Mouse (Mus musculus): ENCODE results near the gene Ust. TPM values are rescaled to one million over a fixed set of nuclear protein-coding genes. Genes with fewer than 3 reads are reported as not detected.

The Ust gene
- polyA plus RNA-seq, 1 experiment from 2014 or later: 2.0 TPM

- no peaks in the 10 kb centered on the region for H3K9me3 ChIP-seq (ENCODE audit: control insufficient read depth)
- ATAC-seq: no peak
- no peaks in the 10 kb centered on the region for H3K4me1 ChIP-seq (replicated peaks; ENCODE audit: control insufficient read depth, insufficient read depth, low read length)
- no peaks in the 10 kb centered on the region for H3K27me3 ChIP-seq (replicated peaks; ENCODE audit: control insufficient read depth, insufficient read depth, low read length)
- no peak overlapping the region for H3K27ac ChIP-seq (ENCODE audit: low read depth, low read length)
- no peaks in the 10 kb centered on the region for H3K36me3 ChIP-seq (ENCODE audit: control insufficient read depth, insufficient read depth)
- H3K4me3 ChIP-seq (ENCODE audit: low read depth, low read length): no peak overlapping the region
- no peak overlapping the region for H3K9ac ChIP-seq (ENCODE audit: low read depth, low read length)
- no peak for TF ChIP-seq CTCF (IDR thresholded peaks at IDR 0.05; ENCODE audit: low read depth)
- WGBS: 70% methylated on average over 12 of the region's 12 CpGs
- H3K4me2 ChIP-seq (replicated peaks; ENCODE audit: low read depth): no peak overlapping the region
Observed at GRCm38 (mm10) chr10:8427671-8428364, 90.8 kb downstream of the Ust start.

GRCm38 (mm10) chr10:8419496-8420009, 99.1 kb downstream of the Ust start:
- Histone ChIP-seq H3K36me3 (ENCODE audit: control insufficient read depth, insufficient read depth) (no peaks in the 10 kb centered on the region), H3K27ac (ENCODE audit: low read depth, low read length) (no peak overlapping the region)

GRCm38 (mm10) chr10:8415474-8415873, 103.2 kb downstream of the Ust start:
- no peak overlapping the region for H3K4me3 ChIP-seq (ENCODE audit: low read depth, low read length)
- H3K4me1 ChIP-seq (replicated peaks; ENCODE audit: control insufficient read depth, insufficient read depth, low read length): no peaks in the 10 kb centered on the region
- H3K4me2 ChIP-seq (replicated peaks; ENCODE audit: low read depth): no peak overlapping the region
- H3K27ac ChIP-seq (ENCODE audit: low read depth, low read length): no peak overlapping the region
- H3K27me3 ChIP-seq (replicated peaks; ENCODE audit: control insufficient read depth, insufficient read depth, low read length): no peaks in the 10 kb centered on the region
- H3K9me3 ChIP-seq (ENCODE audit: control insufficient read depth): no peaks in the 10 kb centered on the region
- no peak overlapping the region for H3K9ac ChIP-seq (ENCODE audit: low read depth, low read length)
- WGBS: 80% methylated on average over 5 of the region's 5 CpGs
- no peak for TF ChIP-seq CTCF (IDR thresholded peaks at IDR 0.05; ENCODE audit: low read depth)
- no peaks in the 10 kb centered on the region for H3K36me3 ChIP-seq (ENCODE audit: control insufficient read depth, insufficient read depth)
- ATAC-seq: no peak

More at GRCm38 (mm10) chr10:8419496-8420009, 99.1 kb downstream of the Ust start:
- Histone ChIP-seq H3K4me1 (replicated peaks; ENCODE audit: control insufficient read depth, insufficient read depth, low read length) (no peaks in the 10 kb centered on the region), H3K4me2 (replicated peaks; ENCODE audit: low read depth) (no peak overlapping the region), H3K27me3 (replicated peaks; ENCODE audit: control insufficient read depth, insufficient read depth, low read length) (no peaks in the 10 kb centered on the region), H3K9ac (ENCODE audit: low read depth, low read length) (no peak overlapping the region), H3K4me3 (ENCODE audit: low read depth, low read length) (no peak overlapping the region), H3K9me3 (ENCODE audit: control insufficient read depth) (no peaks in the 10 kb centered on the region)
- WGBS: 52% methylated on average over 6 of the region's 6 CpGs
- TF ChIP-seq CTCF (IDR thresholded peaks at IDR 0.05; ENCODE audit: low read depth): no peak
- ATAC-seq: no peak

GRCm38 (mm10) chr10:8415036-8415435, 103.6 kb downstream of the Ust start:
- no peak for TF ChIP-seq CTCF (IDR thresholded peaks at IDR 0.05; ENCODE audit: low read depth)
- no peaks in the 10 kb centered on the region for H3K9me3 ChIP-seq (ENCODE audit: control insufficient read depth)
- no peaks in the 10 kb centered on the region for H3K27me3 ChIP-seq (replicated peaks; ENCODE audit: control insufficient read depth, insufficient read depth, low read length)
- no peak overlapping the region for H3K27ac ChIP-seq (ENCODE audit: low read depth, low read length)
- H3K9ac ChIP-seq (ENCODE audit: low read depth, low read length): no peak overlapping the region
- ATAC-seq: no peak
- no peak overlapping the region for H3K4me2 ChIP-seq (replicated peaks; ENCODE audit: low read depth)
- H3K36me3 ChIP-seq (ENCODE audit: control insufficient read depth, insufficient read depth): no peaks in the 10 kb centered on the region
- no peak overlapping the region for H3K4me3 ChIP-seq (ENCODE audit: low read depth, low read length)
- no peaks in the 10 kb centered on the region for H3K4me1 ChIP-seq (replicated peaks; ENCODE audit: control insufficient read depth, insufficient read depth, low read length)
- 79% methylated on average over 7 of the region's 7 CpGs for WGBS

GRCm38 (mm10) chr10:8405141-8405540, 113.5 kb downstream of the Ust start:
- WGBS: 86% methylated on average over 4 of the region's 4 CpGs
- H3K36me3 ChIP-seq (ENCODE audit: control insufficient read depth, insufficient read depth): no peaks in the 10 kb centered on the region
- no peak for TF ChIP-seq CTCF (IDR thresholded peaks at IDR 0.05; ENCODE audit: low read depth)
- no peak overlapping the region for H3K9ac ChIP-seq (ENCODE audit: low read depth, low read length)
- H3K4me3 ChIP-seq (ENCODE audit: low read depth, low read length): no peak overlapping the region
- H3K27ac ChIP-seq (ENCODE audit: low read depth, low read length): no peak overlapping the region
- no peak for ATAC-seq
- no peaks in the 10 kb centered on the region for H3K9me3 ChIP-seq (ENCODE audit: control insufficient read depth)
- H3K4me2 ChIP-seq (replicated peaks; ENCODE audit: low read depth): no peak overlapping the region
- no peaks in the 10 kb centered on the region for H3K4me1 ChIP-seq (replicated peaks; ENCODE audit: control insufficient read depth, insufficient read depth, low read length)
- no peaks in the 10 kb centered on the region for H3K27me3 ChIP-seq (replicated peaks; ENCODE audit: control insufficient read depth, insufficient read depth, low read length)

- ATAC-seq: no peak
- TF ChIP-seq CTCF (IDR thresholded peaks at IDR 0.05; ENCODE audit: low read depth): no peak
- Histone ChIP-seq H3K4me1 (replicated peaks; ENCODE audit: control insufficient read depth, insufficient read depth, low read length) (no peaks in the 10 kb centered on the region), H3K9ac (ENCODE audit: low read depth, low read length) (no peak overlapping the region), H3K36me3 (ENCODE audit: control insufficient read depth, insufficient read depth) (no peaks in the 10 kb centered on the region), H3K4me3 (ENCODE audit: low read depth, low read length) (no peak overlapping the region), H3K4me2 (replicated peaks; ENCODE audit: low read depth) (no peak overlapping the region), H3K27me3 (replicated peaks; ENCODE audit: control insufficient read depth, insufficient read depth, low read length) (no peaks in the 10 kb centered on the region), H3K27ac (ENCODE audit: low read depth, low read length) (no peak overlapping the region), H3K9me3 (ENCODE audit: control insufficient read depth) (no peaks in the 10 kb centered on the region)
- WGBS: 46% methylated on average over 2 of the region's 2 CpGs
Observed at GRCm38 (mm10) chr10:8392226-8392625, 126.4 kb downstream of the Ust start.

Data from intestine, postnatal 0 days (tissue).